Mouse (Mus musculus) urinary bladder, adult 18-20 months (tissue): ENCODE data around the gene Ypel5.

Experiments used
- DNase-seq, 2 experiments: peaks; one replicate each; pipeline ENCODE4 v3.0.0; 2022; ENCODE audit warnings: low spot score in 2 of 2, mixed read lengths in 2 of 2

Gene Ypel5

GRCm38 (mm10) chr17:72844393-72844792, 8.1 kb downstream of the Ypel5 start:
- DNase-seq: no peak

GRCm38 (mm10) chr17:72844949-72845490, 8.8 kb downstream of the Ypel5 start:
- DNase-seq: no peak

- DNase-seq: no peak
Observed at GRCm38 (mm10) chr17:72845521-72845920, 9.3 kb downstream of the Ypel5 start.

- DNase-seq: no peak
Observed at GRCm38 (mm10) chr17:72855298-72855697, 19.0 kb downstream of the Ypel5 start.

- peak in 1 of 2 experiments; percentile 44 for DNase-seq
Observed at GRCm38 (mm10) chr17:72857677-72858633, 21.7 kb downstream of the Ypel5 start.

- no peak for DNase-seq
Observed at GRCm38 (mm10) chr17:72863226-72863625, 27.0 kb downstream of the Ypel5 start.

- no peak for DNase-seq
Observed at GRCm38 (mm10) chr17:72866624-72867245, 30.5 kb downstream of the Ypel5 start.

- no peak for DNase-seq
Observed at GRCm38 (mm10) chr17:72868181-72868580, 31.9 kb downstream of the Ypel5 start.

GRCm38 (mm10) chr17:72878979-72879378, 42.7 kb downstream of the Ypel5 start:
- DNase-seq: no peak

GRCm38 (mm10) chr17:72880156-72880555, 43.9 kb downstream of the Ypel5 start:
- no peak for DNase-seq

GRCm38 (mm10) chr17:72881051-72881450, 44.8 kb downstream of the Ypel5 start:
- no peak for DNase-seq

GRCm38 (mm10) chr17:72881804-72882203, 45.6 kb downstream of the Ypel5 start:
- no peak for DNase-seq

GRCm38 (mm10) chr17:72889556-72890397, 53.5 kb downstream of the Ypel5 start:
- no peak for DNase-seq

GRCm38 (mm10) chr17:72890398-72890898, 54.2 kb downstream of the Ypel5 start:
- no peak for DNase-seq

GRCm38 (mm10) chr17:72891556-72891955, 55.3 kb downstream of the Ypel5 start:
- DNase-seq: no peak

GRCm38 (mm10) chr17:72895506-72895905, 59.3 kb downstream of the Ypel5 start:
- no peak for DNase-seq

- no peak for DNase-seq
Observed at GRCm38 (mm10) chr17:72897076-72897475, 60.8 kb downstream of the Ypel5 start.

- DNase-seq: no peak
Observed at GRCm38 (mm10) chr17:72897961-72898360, 61.7 kb downstream of the Ypel5 start.

- no peak for DNase-seq
Observed at GRCm38 (mm10) chr17:72898775-72899174, 62.5 kb downstream of the Ypel5 start.
